Comparison of ENCODE assay signal across 8 mouse cellular contexts in genomic region chr7:35585191-35586054, GRCm38 (mm10). TPM values are rescaled to one million over a fixed set of nuclear protein-coding genes. Genes with fewer than 3 reads are reported as not detected.
DNase-seq lines count a peak whose midpoint lies in the region; ATAC-seq and TF ChIP-seq lines count a peak whose summit lies in the region.

TSS of gene Rgs9bp (minus strand) at chr7:35585582.

- peak within 1 kb of the TSS; percentile 100 for H3K4me2 ChIP-seq in forebrain, embryonic 15.5 days (replicated peaks)
- H3K4me2 ChIP-seq in hindbrain, embryonic 15.5 days, result peak within 1 kb of the TSS; percentile 98
- peak within 1 kb of the TSS; percentile 99 for H3K4me2 ChIP-seq in liver, embryonic 12.5 days
- peak within 1 kb of the TSS; percentile 99 for H3K4me2 ChIP-seq in myocyte (ENCODE audit: low read depth)

- ATAC-seq in forebrain, embryonic 15.5 days (replicated peaks), result peak; percentile 17
- peak; percentile 76; the same call in 1 of the 2 replicates for ATAC-seq in hindbrain, embryonic 15.5 days (ENCODE audit: low FRiP score, low read depth)
- ATAC-seq in liver, embryonic 12.5 days, result peak; percentile 30

- peak within 1 kb of the TSS; percentile 80 to 85 for H3K4me3 ChIP-seq in ES-E14 (ENCODE audit: insufficient read depth in 1 of 2, low read depth in 1 of 2, low read length in 2 of 2, poor library complexity in 1 of 2, severe bottlenecking in 1 of 2)
- peak within 1 kb of the TSS; percentile 83 for H3K4me3 ChIP-seq in forebrain, embryonic 15.5 days
- peak within 1 kb of the TSS; percentile 78 for H3K4me3 ChIP-seq in hindbrain, embryonic 15.5 days
- peak within 1 kb of the TSS; percentile 96 for H3K4me3 ChIP-seq in liver, embryonic 12.5 days
- H3K4me3 ChIP-seq in myocyte, result peak within 1 kb of the TSS; percentile 74

- peak; percentile 65 for DNase-seq in ES-E14 (ENCODE audit: low read depth, low spot score)
- DNase-seq in brain, embryonic 14.5 days (ENCODE audit: low read depth), result peak; percentile 62
- DNase-seq in testis, postnatal 14 days (ENCODE audit: low spot score), result peak; percentile 35
- no peak for DNase-seq in layer of hippocampus, postnatal 14 days (ENCODE audit: low spot score in 2 of 2)

- H3K9ac ChIP-seq in ES-E14 (ENCODE audit: insufficient read depth, low read depth, low read length, poor library complexity, severe bottlenecking), result peak within 1 kb of the TSS; percentile 84
- peak within 1 kb of the TSS; percentile 80 for H3K9ac ChIP-seq in forebrain, embryonic 15.5 days (replicated peaks)
- peak within 1 kb of the TSS; percentile 70 for H3K9ac ChIP-seq in hindbrain, embryonic 15.5 days
- peak within 1 kb of the TSS; percentile 91 for H3K9ac ChIP-seq in liver, embryonic 12.5 days

- under 1% methylated on average over 45 of the region's 45 CpGs for WGBS in forebrain, embryonic 15.5 days
- WGBS in hindbrain, embryonic 15.5 days, result under 1% methylated on average over 45 of the region's 45 CpGs
- under 1% methylated on average over 45 of the region's 45 CpGs for WGBS in liver, embryonic 12.5 days (ENCODE audit: insufficient replicate concordance)

- no peaks in the 10 kb centered on the region for H3K36me3 ChIP-seq in ES-E14 (ENCODE audit: control insufficient read depth, insufficient read depth, low read length, poor library complexity, severe bottlenecking)
- H3K36me3 ChIP-seq in forebrain, embryonic 15.5 days, result no peaks in the 10 kb centered on the region
- no peaks in the 10 kb centered on the region for H3K36me3 ChIP-seq in hindbrain, embryonic 15.5 days
- H3K36me3 ChIP-seq in liver, embryonic 12.5 days, result no peaks in the 10 kb centered on the region
- no peaks in the 10 kb centered on the region for H3K36me3 ChIP-seq in myocyte (ENCODE audit: control insufficient read depth, insufficient read depth)

- peak within 1 kb of the TSS; percentile 27 for H3ac ChIP-seq in myocyte (ENCODE audit: control insufficient read depth, insufficient read length)

- no peak for TF ChIP-seq CTCF in brain, embryonic 14.5 days (IDR thresholded peaks at IDR 0.05; ENCODE audit: borderline replicate concordance, extremely low read depth, insufficient read depth, insufficient read length)

- H3K27ac ChIP-seq in ES-E14 (ENCODE audit: insufficient read depth, low read depth, low read length, poor library complexity, severe bottlenecking), result peak within 1 kb of the TSS; percentile 28; the same call in 1 of the 2 replicates
- peak within 1 kb of the TSS; percentile 46 for H3K27ac ChIP-seq in forebrain, embryonic 15.5 days (replicated peaks)
- H3K27ac ChIP-seq in hindbrain, embryonic 15.5 days (replicated peaks), result peak within 1 kb of the TSS; percentile 70
- H3K27ac ChIP-seq in liver, embryonic 12.5 days, result peak within 1 kb of the TSS; percentile 86

- in situ Hi-C loops in ES-E14 (cut with MboI; ENCODE audit: low sequenced_read_pairs in 2 of 2, unreplicated experiment in 2 of 2), result no loop called here

- H3K27me3 ChIP-seq in forebrain, embryonic 15.5 days, result peaks cover 35% of the 10 kb centered on the region
- peaks cover 43% of the 10 kb centered on the region for H3K27me3 ChIP-seq in hindbrain, embryonic 15.5 days
- peaks cover 48% of the 10 kb centered on the region for H3K27me3 ChIP-seq in liver, embryonic 12.5 days (replicated peaks)
- peaks cover 22% of the 10 kb centered on the region for H3K27me3 ChIP-seq in myocyte (ENCODE audit: control insufficient read depth, insufficient read depth, insufficient read length)

- no peaks in the 10 kb centered on the region for H3K79me2 ChIP-seq in myocyte (ENCODE audit: control insufficient read depth, insufficient read depth)

- no peaks in the 10 kb centered on the region for H3K9me3 ChIP-seq in ES-E14 (ENCODE audit: control insufficient read depth, insufficient read depth, low read depth, low read length)
- H3K9me3 ChIP-seq in forebrain, embryonic 15.5 days, result no peaks in the 10 kb centered on the region
- H3K9me3 ChIP-seq in hindbrain, embryonic 15.5 days, result no peaks in the 10 kb centered on the region
- H3K9me3 ChIP-seq in liver, embryonic 12.5 days (replicated peaks), result no peaks in the 10 kb centered on the region

- no peak for TF ChIP-seq POLR2A in brain, embryonic 14.5 days (IDR thresholded peaks at IDR 0.05; ENCODE audit: borderline replicate concordance, extremely low read depth, insufficient read depth, insufficient read length, poor library complexity, severe bottlenecking)
- TF ChIP-seq POLR2A in myocyte (IDR thresholded peaks at IDR 0.05; ENCODE audit: insufficient read length, low read depth), result no peak

- H3K4me1 ChIP-seq in ES-E14 (ENCODE audit: control insufficient read depth in 2 of 2, insufficient read depth in 2 of 2, low read length in 2 of 2, poor library complexity in 1 of 2), result peaks cover 0 to 15% of the 10 kb centered on the region in 2 experiments; a peak in 2 of 4 replicates
- peaks cover 25% of the 10 kb centered on the region for H3K4me1 ChIP-seq in forebrain, embryonic 15.5 days
- H3K4me1 ChIP-seq in hindbrain, embryonic 15.5 days (replicated peaks), result peaks cover 20% of the 10 kb centered on the region
- H3K4me1 ChIP-seq in liver, embryonic 12.5 days, result peaks cover 56% of the 10 kb centered on the region

TF ChIP-seq in ES-E14, 5 proteins besides CTCF, POLR2A, EP300 and RAD21:
- TF ChIP-seq CHD2 (IDR thresholded peaks at IDR 0.05; ENCODE audit: low read depth, low read length) (no peak), HCFC1 (IDR thresholded peaks at IDR 0.05; ENCODE audit: borderline replicate concordance, insufficient read depth, low read length) (no peak; the same call in 1 of the 2 replicates), MAFK (IDR thresholded peaks at IDR 0.05; ENCODE audit: insufficient read depth, low read depth, low read length) (no peak), ZC3H11A (IDR thresholded peaks at IDR 0.05; ENCODE audit: borderline replicate concordance, low read depth, low read length) (no peak)

TF ChIP-seq in myocyte, 11 proteins besides CTCF, POLR2A, EP300 and RAD21:
- TF ChIP-seq TCF12 (IDR thresholded peaks at IDR 0.05; ENCODE audit: insufficient read depth, poor library complexity, severe bottlenecking) (no peak), MYOG (IDR thresholded peaks at IDR 0.05; ENCODE audit: control insufficient read depth in 1 of 3, insufficient read depth in 1 of 3, insufficient read length in 2 of 3, low read depth in 2 of 3) (no peak), SRF (IDR thresholded peaks at IDR 0.05; ENCODE audit: control insufficient read depth, insufficient read length, low read depth) (no peak), MAX (IDR thresholded peaks at IDR 0.05; ENCODE audit: low read depth) (no peak), USF1 (IDR thresholded peaks at IDR 0.05; ENCODE audit: low read depth) (no peak), E2F4 (IDR thresholded peaks at IDR 0.05; ENCODE audit: insufficient read depth) (no peak), TCF3 (IDR thresholded peaks at IDR 0.05; ENCODE audit: insufficient read length, low read depth) (no peak), REST (IDR thresholded peaks at IDR 0.05; ENCODE audit: insufficient read depth, insufficient read length) (no peak), MYOD1 (IDR thresholded peaks at IDR 0.05; ENCODE audit: control insufficient read depth in 1 of 3, insufficient read length in 2 of 3, low read depth in 2 of 3) (no peak), CEBPB (IDR thresholded peaks at IDR 0.05; ENCODE audit: insufficient read depth, poor library complexity, severe bottlenecking) (no peak), POLR2AphosphoS2 (IDR thresholded peaks at IDR 0.05; ENCODE audit: insufficient read length, low read depth) (no peak)

RNA-seq across cellular contexts. Expression of gene Rgs9bp, which starts in this region (rescaled TPM):
- total RNA-seq in ES-E14 (2012; rRNA removed), result 0.71 and 1.1 TPM in 2 replicates
- 0.21 and 0.26 TPM in 2 replicates for polyA plus RNA-seq in brain, embryonic 14.5 days (2012; rRNA removed)
- polyA plus RNA-seq in forebrain, embryonic 15.5 days (2015; fragmentation: Nextera tagmentation; extraction: Ambion mirVana), result 0.08 and 0.10 TPM in 2 replicates
- 0.03 and 0.14 TPM in 2 replicates for polyA plus RNA-seq in hindbrain, embryonic 15.5 days (2015; fragmentation: Nextera tagmentation; extraction: Ambion mirVana)
- polyA plus RNA-seq in liver, embryonic 12.5 days (2016; fragmentation: Nextera tagmentation; extraction: Ambion mirVana), result 0.06 and 0.11 TPM in 2 replicates
- not detected for polyA plus RNA-seq in myocyte (2012; fragmentation: generic; extraction: Trizol)
- under 1 TPM; 0.51 to 0.52 TPM for total RNA-seq in layer of hippocampus, postnatal 14 days (2021)

Comparison
In these comparisons a context has a peak if more than half of its experiments do, and no peak if none do; other contexts are left out.
1. Peak in DNase-seq in brain, embryonic 14.5 days; RNA of the gene not detected or under 1 TPM.
2. Peak in ATAC-seq, H3K4me3 ChIP-seq, H3K27ac ChIP-seq, H3K9ac ChIP-seq and H3K4me2 ChIP-seq in forebrain, embryonic 15.5 days; RNA of the gene not detected or under 1 TPM.
3. Peak in ATAC-seq, H3K4me3 ChIP-seq, H3K27ac ChIP-seq, H3K9ac ChIP-seq and H3K4me2 ChIP-seq in hindbrain, embryonic 15.5 days; RNA of the gene not detected or under 1 TPM.
4. Peak in ATAC-seq, H3K4me3 ChIP-seq, H3K27ac ChIP-seq, H3K9ac ChIP-seq and H3K4me2 ChIP-seq in liver, embryonic 12.5 days; RNA of the gene not detected or under 1 TPM.
5. DNase-seq: peak in ES-E14 (single experiment) and testis, postnatal 14 days (single experiment); none in layer of hippocampus, postnatal 14 days (0 of 2).
6. H3K27ac ChIP-seq: peak in every context shown above with its lines; median percentile 86 in liver, embryonic 12.5 days; 70 in hindbrain, embryonic 15.5 days; 46 in forebrain, embryonic 15.5 days; 28 in ES-E14.
7. ATAC-seq: peak in every context shown above with its lines; median percentile 76 in hindbrain, embryonic 15.5 days; 30 in liver, embryonic 12.5 days; 17 in forebrain, embryonic 15.5 days.
8. Peak in every context shown above with its lines, with median percentiles within 50 percentile points of each other: H3K4me3 ChIP-seq, H3K9ac ChIP-seq and H3K4me2 ChIP-seq.